Mouse (Mus musculus): ENCODE data around the gene Ptk6. TPM values are rescaled to one million over a fixed set of nuclear protein-coding genes. Genes with fewer than 3 reads are reported as not detected.

Ptk6 gene
- polyA plus RNA-seq (2016; fragmentation: Nextera tagmentation; extraction: Ambion mirVana), result not detected in 2 replicates

GRCm38 (mm10) chr2:181202422-181202821 is at the start of gene Ptk6:
Gene Ptk6, minus strand, starts transcription at chr2:181202789.
- 84% methylated on average over 3 of the region's 3 CpGs for WGBS
- ATAC-seq (ENCODE audit: low FRiP score, low read depth), result no peak
- no peaks in the 10 kb centered on the region for H3K36me3 ChIP-seq
- no peaks in the 10 kb centered on the region for H3K4me1 ChIP-seq
- H3K4me3 ChIP-seq, result no peak within 1 kb of the TSS
- no peak within 1 kb of the TSS for H3K27ac ChIP-seq (replicated peaks)
- H3K4me2 ChIP-seq (replicated peaks), result no peak within 1 kb of the TSS
- H3K9ac ChIP-seq (replicated peaks), result no peak within 1 kb of the TSS
- H3K27me3 ChIP-seq, result no peaks in the 10 kb centered on the region
- no peaks in the 10 kb centered on the region for H3K9me3 ChIP-seq

GRCm38 (mm10) chr2:181251841-181252240 is 49.3 kb upstream of the Ptk6 start:
- H3K4me3 ChIP-seq, result no peak overlapping the region
- no peak overlapping the region for H3K4me2 ChIP-seq (replicated peaks)
- H3K27ac ChIP-seq (replicated peaks), result no peak overlapping the region
- no peak overlapping the region for H3K9ac ChIP-seq (replicated peaks)
- H3K4me1 ChIP-seq, result no peaks in the 10 kb centered on the region
- no peak for ATAC-seq (ENCODE audit: low FRiP score, low read depth)
- no peaks in the 10 kb centered on the region for H3K27me3 ChIP-seq
- 97% methylated on average over 1 of the region's 1 CpGs for WGBS
- H3K9me3 ChIP-seq, result no peaks in the 10 kb centered on the region
- H3K36me3 ChIP-seq, result peaks cover 58% of the 10 kb centered on the region

- no peaks in the 10 kb centered on the region for H3K9me3 ChIP-seq
- WGBS, result 88% methylated on average over 10 of the region's 10 CpGs
- no peak overlapping the region for H3K9ac ChIP-seq (replicated peaks)
- H3K4me1 ChIP-seq, result no peaks in the 10 kb centered on the region
- no peak overlapping the region for H3K4me2 ChIP-seq (replicated peaks)
- H3K36me3 ChIP-seq, result peaks cover 35% of the 10 kb centered on the region
- ATAC-seq (ENCODE audit: low FRiP score, low read depth), result no peak
- no peak overlapping the region for H3K27ac ChIP-seq (replicated peaks)
- no peaks in the 10 kb centered on the region for H3K27me3 ChIP-seq
- no peak overlapping the region for H3K4me3 ChIP-seq
Observed at GRCm38 (mm10) chr2:181249217-181249616, 46.6 kb upstream of the Ptk6 start.

- ATAC-seq (ENCODE audit: low FRiP score, low read depth), result no peak
- H3K27me3 ChIP-seq, result 0 out of 2 replicates have a peak, but pooled peaks cover 3% of the 10 kb centered on the region
- H3K4me3 ChIP-seq, result no peak overlapping the region
- H3K9ac ChIP-seq (replicated peaks), result no peak overlapping the region
- 33% methylated on average over 2 of the region's 2 CpGs for WGBS
- H3K27ac ChIP-seq (replicated peaks), result no peak overlapping the region
- no peaks in the 10 kb centered on the region for H3K36me3 ChIP-seq
- H3K4me2 ChIP-seq (replicated peaks), result no peak overlapping the region
- no peaks in the 10 kb centered on the region for H3K9me3 ChIP-seq
- H3K4me1 ChIP-seq, result peaks cover 6% of the 10 kb centered on the region
Observed at GRCm38 (mm10) chr2:181245031-181245430, 42.4 kb upstream of the Ptk6 start.

- H3K9ac ChIP-seq (replicated peaks), result no peak overlapping the region
- WGBS, result 37% methylated on average over 9 of the region's 11 CpGs
Observed at GRCm38 (mm10) chr2:181243706-181244394, 41.3 kb upstream of the Ptk6 start.

GRCm38 (mm10) chr2:181242314-181242665 is 39.7 kb upstream of the Ptk6 start:
- ATAC-seq (ENCODE audit: low FRiP score, low read depth), result no peak
- 0 out of 2 replicates have a peak, but pooled peaks cover 3% of the 10 kb centered on the region for H3K27me3 ChIP-seq
- WGBS, result 70% methylated on average over 3 of the region's 3 CpGs
- peak overlapping the region; percentile 45; the same call in 1 of the 2 replicates for H3K4me2 ChIP-seq (replicated peaks)
- peaks cover 6% of the 10 kb centered on the region for H3K4me1 ChIP-seq
- no peaks in the 10 kb centered on the region for H3K36me3 ChIP-seq
- no peaks in the 10 kb centered on the region for H3K9me3 ChIP-seq
- no peak overlapping the region for H3K4me3 ChIP-seq
- no peak overlapping the region for H3K9ac ChIP-seq (replicated peaks)
- no peak overlapping the region for H3K27ac ChIP-seq (replicated peaks)

More at GRCm38 (mm10) chr2:181243706-181244394, 41.3 kb upstream of the Ptk6 start:
- Histone ChIP-seq H3K4me2 (replicated peaks) (no peak overlapping the region), H3K9me3 (no peaks in the 10 kb centered on the region), H3K36me3 (no peaks in the 10 kb centered on the region), H3K27me3 (0 out of 2 replicates have a peak, but pooled peaks cover 3% of the 10 kb centered on the region), H3K27ac (replicated peaks) (no peak overlapping the region), H3K4me3 (no peak overlapping the region), H3K4me1 (peaks cover 6% of the 10 kb centered on the region)
- ATAC-seq (ENCODE audit: low FRiP score, low read depth), result no peak

- H3K27me3 ChIP-seq, result 0 out of 2 replicates have a peak, but pooled peaks cover 3% of the 10 kb centered on the region
- no peaks in the 10 kb centered on the region for H3K36me3 ChIP-seq
- H3K4me2 ChIP-seq (replicated peaks), result peak within 1 kb of the TSS; percentile 45
- WGBS, result 16% methylated on average over 16 of the region's 16 CpGs
- H3K4me3 ChIP-seq, result peak within 1 kb of the TSS; percentile 29
- H3K27ac ChIP-seq (replicated peaks), result no peak within 1 kb of the TSS
- H3K9ac ChIP-seq (replicated peaks), result no peak within 1 kb of the TSS
- no peaks in the 10 kb centered on the region for H3K9me3 ChIP-seq
- ATAC-seq (ENCODE audit: low FRiP score, low read depth), result 0 out of 2 replicates have a peak, but pooled peaks have one; percentile 34
- peaks cover 6% of the 10 kb centered on the region for H3K4me1 ChIP-seq
Observed at GRCm38 (mm10) chr2:181241602-181242313, 39.2 kb upstream of the Ptk6 start, which contains the start of gene Helz2. Gene Helz2, minus strand, starts transcription at chr2:181242027.

- no peaks in the 10 kb centered on the region for H3K9me3 ChIP-seq
- H3K4me3 ChIP-seq, result no peak overlapping the region
- no peak for ATAC-seq (ENCODE audit: low FRiP score, low read depth)
- H3K4me2 ChIP-seq (replicated peaks), result no peak overlapping the region
- H3K27me3 ChIP-seq, result 0 out of 2 replicates have a peak, but pooled peaks cover 3% of the 10 kb centered on the region
- peaks cover 6% of the 10 kb centered on the region for H3K4me1 ChIP-seq
- no peak overlapping the region for H3K27ac ChIP-seq (replicated peaks)
- H3K9ac ChIP-seq (replicated peaks), result no peak overlapping the region
- no peaks in the 10 kb centered on the region for H3K36me3 ChIP-seq
- 90% methylated on average over 13 of the region's 13 CpGs for WGBS
Observed at GRCm38 (mm10) chr2:181240806-181241440, 38.3 kb upstream of the Ptk6 start.

GRCm38 (mm10) chr2:181239261-181239660 is 36.7 kb upstream of the Ptk6 start:
- H3K9me3 ChIP-seq, result no peaks in the 10 kb centered on the region
- H3K9ac ChIP-seq (replicated peaks), result no peak overlapping the region
- no peak overlapping the region for H3K27ac ChIP-seq (replicated peaks)
- ATAC-seq (ENCODE audit: low FRiP score, low read depth), result no peak
- H3K27me3 ChIP-seq, result 0 out of 2 replicates have a peak, but pooled peaks cover 3% of the 10 kb centered on the region
- H3K4me3 ChIP-seq, result no peak overlapping the region
- 95% methylated on average over 9 of the region's 9 CpGs for WGBS
- H3K36me3 ChIP-seq, result no peaks in the 10 kb centered on the region
- H3K4me1 ChIP-seq, result peaks cover 6% of the 10 kb centered on the region
- H3K4me2 ChIP-seq (replicated peaks), result no peak overlapping the region

- H3K36me3 ChIP-seq, result no peaks in the 10 kb centered on the region
- no peak for ATAC-seq (ENCODE audit: low FRiP score, low read depth)
- H3K27me3 ChIP-seq, result 0 out of 2 replicates have a peak, but pooled peaks cover 3% of the 10 kb centered on the region
- H3K4me1 ChIP-seq, result peaks cover 6% of the 10 kb centered on the region
- no peak overlapping the region for H3K27ac ChIP-seq (replicated peaks)
- no peaks in the 10 kb centered on the region for H3K9me3 ChIP-seq
- no peak overlapping the region for H3K4me2 ChIP-seq (replicated peaks)
- WGBS, result 78% methylated on average over 2 of the region's 2 CpGs
- no peak overlapping the region for H3K4me3 ChIP-seq
- H3K9ac ChIP-seq (replicated peaks), result no peak overlapping the region
Observed at GRCm38 (mm10) chr2:181238861-181239260, 36.3 kb upstream of the Ptk6 start.

- Histone ChIP-seq H3K27me3 (0 out of 2 replicates have a peak, but pooled peaks cover 3% of the 10 kb centered on the region), H3K36me3 (no peaks in the 10 kb centered on the region), H3K4me3 (no peak overlapping the region), H3K4me1 (peaks cover 6% of the 10 kb centered on the region), H3K9ac (replicated peaks) (no peak overlapping the region), H3K4me2 (replicated peaks) (no peak overlapping the region), H3K27ac (replicated peaks) (no peak overlapping the region), H3K9me3 (no peaks in the 10 kb centered on the region)
- 68% methylated on average over 10 of the region's 10 CpGs for WGBS
- no peak for ATAC-seq (ENCODE audit: low FRiP score, low read depth)
Observed at GRCm38 (mm10) chr2:181238091-181238610, 35.6 kb upstream of the Ptk6 start.

All from midbrain, embryonic 12.5 days (tissue).